Mouse (Mus musculus) brain, embryonic 14.5 days (tissue): ENCODE measurements at regions not wholly inside any gene's neighbourhood (a gene's known extent, or its start where the extent isn't known, plus 50 kb on each side); places are given as distances from the start of the nearest gene placed in this dataset.

Experiments
- CTCF ChIP-seq: fragments of 200-500 bp; IDR thresholded peaks from 2 replicates; pipeline ENCODE4 v1.5.1; 2012; ENCODE audit warnings: inconsistent platforms, mild to moderate bottlenecking, moderate library complexity, borderline replicate concordance; ENCODE audit not compliant: insufficient read depth, insufficient read length; ENCODE audit errors: extremely low read depth
- POLR2A ChIP-seq: fragments of 200-500 bp; IDR thresholded peaks from 2 replicates; pipeline ENCODE4 v1.6.1; 2012; ENCODE audit warnings: mild to moderate bottlenecking, inconsistent platforms, borderline replicate concordance; ENCODE audit not compliant: poor library complexity, insufficient read depth, insufficient read length, severe bottlenecking; ENCODE audit errors: extremely low read depth

GRCm38 (mm10) chr1:76772694-76773093 is 742.2 kb downstream of the Epha4 start:
- TF ChIP-seq CTCF: no peak
- no peak for TF ChIP-seq POLR2A
